Mouse (Mus musculus) urinary bladder, postnatal 10 days (tissue): ENCODE results near the gene Idnk.

Experiments used
- DNase-seq: peaks from one replicate; pipeline ENCODE4 v3.0.0; 2022; ENCODE audit warnings: low spot score

The Idnk gene

DNA sequence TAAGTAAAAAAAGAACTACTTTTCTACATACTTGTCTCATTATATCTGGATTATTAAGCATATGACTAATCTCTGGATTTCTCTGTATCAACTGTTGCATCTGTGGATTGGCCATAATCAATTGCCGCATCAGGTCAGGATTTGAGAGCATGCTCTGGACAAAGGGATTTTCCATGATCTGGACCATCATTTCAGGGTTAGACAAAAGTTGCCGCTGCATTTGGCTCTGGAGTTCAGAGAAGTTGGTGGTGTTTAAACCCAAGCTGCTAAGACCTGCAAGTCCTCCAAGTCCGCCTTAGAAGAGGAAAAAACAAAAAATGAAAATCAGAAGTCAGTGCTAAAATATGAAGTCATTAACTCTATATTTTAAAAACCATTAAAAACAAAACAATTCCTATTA lies 35.8 kb downstream of the Idnk start:
- DNase-seq: no peak

DNA sequence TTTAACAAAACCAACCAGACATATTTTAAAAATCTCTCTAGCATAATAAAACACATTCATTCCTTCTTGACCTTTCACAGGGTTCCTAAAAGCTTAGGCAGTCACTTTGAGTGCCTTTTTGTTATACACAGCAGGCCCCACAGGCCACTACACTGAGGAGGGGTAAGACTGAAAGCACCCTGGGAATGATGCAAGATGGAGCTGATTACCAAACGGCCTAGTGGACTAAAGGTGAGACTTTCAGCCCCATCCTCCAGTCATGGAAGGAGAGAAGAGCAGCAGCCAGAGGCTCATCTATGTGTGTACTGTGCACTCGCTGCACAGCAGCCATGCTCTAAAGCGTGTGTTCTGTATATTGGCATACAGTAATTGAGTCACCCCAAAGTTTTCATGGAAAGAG lies 37.5 kb downstream of the Idnk start:
- no peak for DNase-seq

DNA sequence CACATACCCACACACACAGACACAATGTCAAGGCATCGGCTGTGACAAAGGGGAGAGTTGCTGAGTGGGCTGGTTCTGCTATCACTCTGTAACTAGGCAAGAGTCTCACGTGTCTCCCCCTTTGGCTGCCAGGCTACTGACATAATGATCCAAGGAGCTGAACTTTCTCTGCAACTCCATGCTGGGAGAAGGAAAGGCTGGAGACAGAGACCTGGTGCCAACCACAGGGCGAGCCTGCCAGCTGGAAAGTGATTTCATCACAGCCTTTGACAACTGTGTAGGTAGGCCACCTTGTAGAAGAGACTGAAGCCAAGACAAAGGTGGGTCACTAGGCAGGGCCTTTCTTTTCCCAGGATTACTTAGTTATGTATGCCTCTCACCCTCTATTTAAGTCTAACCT lies 39.8 kb downstream of the Idnk start:
- no peak for DNase-seq

- DNase-seq: no peak
Measured at GRCm38 (mm10) chr13:58197981-58198640, 40.7 kb downstream of the Idnk start.

DNA sequence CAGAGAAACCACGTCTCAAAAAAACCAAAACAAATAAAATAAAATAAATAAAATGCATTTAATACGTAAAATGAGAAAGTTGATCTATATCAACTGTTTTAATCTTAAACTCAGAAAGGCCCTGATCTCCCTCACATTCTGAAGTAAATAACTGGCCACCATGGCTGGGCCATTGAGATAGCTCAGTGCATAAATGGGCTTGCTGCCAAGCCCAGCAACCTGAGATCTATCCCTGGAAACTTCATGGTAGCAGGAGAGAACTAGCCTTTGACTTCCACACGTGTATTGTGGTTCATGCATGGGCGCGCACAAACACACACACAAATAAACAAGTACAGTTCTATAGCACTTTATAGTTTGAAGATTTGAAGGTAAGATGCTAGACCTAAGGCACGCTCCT lies 43.9 kb downstream of the Idnk start:
- DNase-seq: no peak

- DNase-seq: no peak
Measured at GRCm38 (mm10) chr13:58201908-58202307, 44.5 kb downstream of the Idnk start.

DNA sequence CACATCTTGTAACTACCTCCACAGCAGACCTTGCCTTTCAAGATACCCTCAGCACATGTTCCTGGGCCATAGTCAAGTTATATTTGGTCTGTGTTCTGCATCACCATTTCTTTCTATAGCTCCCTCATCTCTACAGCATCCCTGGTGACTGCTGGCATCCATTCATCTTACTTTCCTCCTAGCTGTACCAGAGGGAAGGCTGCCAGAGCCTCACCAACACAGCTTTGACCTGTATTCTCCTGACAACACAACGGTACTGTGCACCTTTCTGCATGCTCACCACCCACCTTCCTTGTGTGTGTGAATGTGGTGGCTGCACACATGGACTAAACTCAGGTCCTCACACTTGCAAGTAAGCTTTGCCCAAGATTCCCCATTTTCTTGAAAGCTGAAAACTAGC lies 45.5 kb downstream of the Idnk start:
- no peak for DNase-seq

GRCm38 (mm10) chr13:58204202-58204601 lies 46.8 kb downstream of the Idnk start:
- no peak for DNase-seq

- no peak for DNase-seq
Measured at GRCm38 (mm10) chr13:58204986-58205385, 47.5 kb downstream of the Idnk start.

- DNase-seq: no peak
Measured at GRCm38 (mm10) chr13:58206084-58206483, 48.6 kb downstream of the Idnk start.

GRCm38 (mm10) chr13:58210441-58210840 lies 53.0 kb downstream of the Idnk start:
- no peak for DNase-seq

- DNase-seq: no peak
Measured at GRCm38 (mm10) chr13:58212530-58212929, 55.1 kb downstream of the Idnk start.

DNA sequence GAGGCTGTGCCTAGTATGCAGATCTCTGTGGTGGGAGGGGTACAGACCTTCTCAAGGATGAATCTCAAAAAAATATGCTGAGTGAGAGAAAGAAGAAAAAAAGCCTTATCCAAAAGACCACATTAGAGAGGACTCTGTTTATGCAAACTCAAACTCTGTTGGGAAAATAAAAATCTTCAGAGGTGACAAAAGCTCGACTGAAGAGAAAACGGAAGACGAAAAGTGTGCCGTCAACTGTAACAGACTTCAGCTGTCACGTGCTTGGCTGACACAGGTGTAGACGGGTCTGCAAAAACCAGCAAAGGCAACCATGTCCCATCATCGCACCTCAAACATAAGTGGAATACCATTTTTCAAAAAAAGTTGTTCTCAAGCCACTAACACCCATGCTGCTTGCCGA lies 56.4 kb downstream of the Idnk start:
- no peak for DNase-seq
